Mouse (Mus musculus): Measurements from ENCODE around the gene Cnot4. TPM values are rescaled to one million over a fixed set of nuclear protein-coding genes. Genes with fewer than 3 reads are reported as not detected.

Cnot4 gene
- polyA plus RNA-seq, 1 experiment from 2014 or later, result 21.6 TPM

DNA sequence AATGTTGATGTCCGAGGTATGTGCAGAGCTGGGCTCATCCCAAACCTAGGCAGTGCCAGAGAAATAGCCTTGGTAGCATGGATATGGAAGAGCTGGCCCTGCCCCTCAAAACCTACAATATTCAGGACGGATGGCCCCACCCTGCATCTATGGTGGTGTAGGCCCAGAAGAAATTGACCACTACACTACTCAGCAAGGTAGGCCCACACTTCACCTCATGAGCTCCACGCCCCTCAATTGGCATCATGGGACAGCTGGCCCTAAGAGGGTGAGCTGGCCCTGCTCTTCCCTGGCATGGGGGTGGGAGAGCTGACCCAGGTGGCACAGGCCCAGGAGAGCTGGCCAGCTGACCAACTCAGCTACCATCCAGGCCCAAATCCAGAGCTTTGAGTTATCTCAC is 48.6 kb downstream of the Cnot4 start:
- Histone ChIP-seq H3K9ac (ENCODE audit: low read length) (no peak overlapping the region), H3K4me2 (ENCODE audit: low read depth, low read length) (no peak overlapping the region), H3K36me3 (ENCODE audit: control insufficient read depth, insufficient read depth, low read length) (no peaks in the 10 kb centered on the region), H3K27me3 (ENCODE audit: control insufficient read depth, insufficient read depth, low read length) (no peaks in the 10 kb centered on the region), H3K4me3 (replicated peaks; ENCODE audit: low read length) (no peak overlapping the region), H3K27ac (ENCODE audit: low read length) (no peak overlapping the region), H3K4me1 (ENCODE audit: control insufficient read depth, insufficient read depth, low read length) (no peaks in the 10 kb centered on the region), H3K9me3 (replicated peaks; ENCODE audit: control insufficient read depth, low read length) (no peaks in the 10 kb centered on the region)
- WGBS, result 89% methylated on average over 3 of the region's 3 CpGs
- ATAC-seq (ENCODE audit: insufficient read depth, low FRiP score), result no peak

DNA sequence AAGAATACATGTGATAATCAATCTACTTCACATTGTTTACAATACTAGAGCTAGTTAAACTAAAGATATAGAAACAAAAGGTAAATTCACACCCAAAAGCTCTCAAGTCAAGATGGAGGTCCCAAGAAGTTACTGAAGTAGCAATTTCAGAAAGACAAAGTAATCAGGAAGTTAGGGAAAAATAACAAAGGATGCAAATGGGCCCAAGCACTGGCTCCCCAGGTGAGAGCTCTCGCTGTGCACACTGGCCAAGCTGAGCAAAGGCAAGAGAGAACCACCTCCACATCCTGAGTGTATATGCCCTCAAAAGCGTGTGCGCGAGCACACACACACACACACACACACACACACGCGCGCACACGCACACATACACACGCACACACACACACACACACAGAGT is 58.4 kb downstream of the Cnot4 start:
- H3K4me3 ChIP-seq (replicated peaks; ENCODE audit: low read length), result no peak overlapping the region
- no peaks in the 10 kb centered on the region for H3K9me3 ChIP-seq (replicated peaks; ENCODE audit: control insufficient read depth, low read length)
- H3K4me2 ChIP-seq (ENCODE audit: low read depth, low read length), result no peak overlapping the region
- H3K36me3 ChIP-seq (ENCODE audit: control insufficient read depth, insufficient read depth, low read length), result peaks cover 7% of the 10 kb centered on the region; the same call in 1 of the 2 replicates
- H3K9ac ChIP-seq (ENCODE audit: low read length), result no peak overlapping the region
- no peak overlapping the region for H3K27ac ChIP-seq (ENCODE audit: low read length)
- H3K27me3 ChIP-seq (ENCODE audit: control insufficient read depth, insufficient read depth, low read length), result no peaks in the 10 kb centered on the region
- H3K4me1 ChIP-seq (ENCODE audit: control insufficient read depth, insufficient read depth, low read length), result no peaks in the 10 kb centered on the region
- 98% methylated on average over 9 of the region's 9 CpGs for WGBS
- no peak for ATAC-seq (ENCODE audit: insufficient read depth, low FRiP score)

- H3K4me2 ChIP-seq (ENCODE audit: low read depth, low read length), result no peak overlapping the region
- H3K36me3 ChIP-seq (ENCODE audit: control insufficient read depth, insufficient read depth, low read length), result peaks cover 7% of the 10 kb centered on the region; the same call in 1 of the 2 replicates
- WGBS, result 71% methylated on average over 3 of the region's 3 CpGs
These were observed 62.3 kb downstream of the Cnot4 start for GRCm38 (mm10) chr6:35071261-35071660.

DNA sequence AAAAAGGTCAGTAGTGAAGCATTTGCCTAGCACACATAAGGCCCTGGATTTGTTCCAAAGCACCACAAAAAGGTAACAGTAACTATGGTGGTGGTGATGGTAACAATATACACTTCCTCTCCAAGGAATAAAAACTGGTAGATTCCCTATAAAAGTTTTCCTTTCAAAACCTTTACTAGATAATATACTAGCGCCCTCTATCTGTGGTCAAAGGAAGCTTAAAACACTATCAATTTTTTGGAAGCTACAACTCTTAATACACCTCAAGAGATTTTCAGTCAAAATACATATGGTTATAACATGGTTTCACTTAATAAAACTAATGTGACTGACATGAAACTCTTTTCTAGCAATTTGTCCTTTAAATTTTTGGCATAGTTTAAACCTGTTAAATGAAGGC is 71.1 kb downstream of the Cnot4 start:
- Histone ChIP-seq H3K4me3 (replicated peaks; ENCODE audit: low read length) (no peak overlapping the region), H3K4me2 (ENCODE audit: low read depth, low read length) (no peak overlapping the region), H3K27ac (ENCODE audit: low read length) (no peak overlapping the region), H3K4me1 (ENCODE audit: control insufficient read depth, insufficient read depth, low read length) (no peaks in the 10 kb centered on the region), H3K27me3 (ENCODE audit: control insufficient read depth, insufficient read depth, low read length) (no peaks in the 10 kb centered on the region), H3K9me3 (replicated peaks; ENCODE audit: control insufficient read depth, low read length) (no peaks in the 10 kb centered on the region), H3K36me3 (ENCODE audit: control insufficient read depth, insufficient read depth, low read length) (peaks cover 5% of the 10 kb centered on the region; the same call in 1 of the 2 replicates), H3K9ac (ENCODE audit: low read length) (no peak overlapping the region)
- 20% methylated on average over 1 of the region's 1 CpGs for WGBS
- no peak for ATAC-seq (ENCODE audit: insufficient read depth, low FRiP score)

More at GRCm38 (mm10) chr6:35071261-35071660, 62.3 kb downstream of the Cnot4 start:
- Histone ChIP-seq H3K27me3 (ENCODE audit: control insufficient read depth, insufficient read depth, low read length) (no peaks in the 10 kb centered on the region), H3K9me3 (replicated peaks; ENCODE audit: control insufficient read depth, low read length) (no peaks in the 10 kb centered on the region), H3K4me3 (replicated peaks; ENCODE audit: low read length) (no peak overlapping the region), H3K27ac (ENCODE audit: low read length) (no peak overlapping the region), H3K9ac (ENCODE audit: low read length) (no peak overlapping the region), H3K4me1 (ENCODE audit: control insufficient read depth, insufficient read depth, low read length) (no peaks in the 10 kb centered on the region)
- ATAC-seq (ENCODE audit: insufficient read depth, low FRiP score), result no peak

- H3K36me3 ChIP-seq (ENCODE audit: control insufficient read depth, insufficient read depth, low read length), result no peaks in the 10 kb centered on the region
These were observed 90.4 kb downstream of the Cnot4 start for GRCm38 (mm10) chr6:35043127-35043526.

GRCm38 (mm10) chr6:35033341-35033740 is 100.2 kb downstream of the Cnot4 start:
- H3K9ac ChIP-seq (ENCODE audit: low read length), result no peak overlapping the region
- ATAC-seq (ENCODE audit: insufficient read depth, low FRiP score), result no peak
- H3K36me3 ChIP-seq (ENCODE audit: control insufficient read depth, insufficient read depth, low read length), result no peaks in the 10 kb centered on the region

More at GRCm38 (mm10) chr6:35043127-35043526, 90.4 kb downstream of the Cnot4 start:
- Histone ChIP-seq H3K4me2 (ENCODE audit: low read depth, low read length) (no peak overlapping the region), H3K27me3 (ENCODE audit: control insufficient read depth, insufficient read depth, low read length) (no peaks in the 10 kb centered on the region), H3K4me1 (ENCODE audit: control insufficient read depth, insufficient read depth, low read length) (no peaks in the 10 kb centered on the region), H3K27ac (ENCODE audit: low read length) (no peak overlapping the region), H3K9ac (ENCODE audit: low read length) (no peak overlapping the region), H3K4me3 (replicated peaks; ENCODE audit: low read length) (no peak overlapping the region), H3K9me3 (replicated peaks; ENCODE audit: control insufficient read depth, low read length) (no peaks in the 10 kb centered on the region)
- ATAC-seq (ENCODE audit: insufficient read depth, low FRiP score), result no peak
- 92% methylated on average over 1 of the region's 1 CpGs for WGBS

GRCm38 (mm10) chr6:35032704-35033103 is 100.8 kb downstream of the Cnot4 start:
- peaks cover under 1% of the 10 kb centered on the region; the same call in 1 of the 2 replicates for H3K4me1 ChIP-seq (ENCODE audit: control insufficient read depth, insufficient read depth, low read length)
- H3K36me3 ChIP-seq (ENCODE audit: control insufficient read depth, insufficient read depth, low read length), result no peaks in the 10 kb centered on the region
- no peak overlapping the region for H3K4me2 ChIP-seq (ENCODE audit: low read depth, low read length)
- WGBS, result 67% methylated on average over 2 of the region's 2 CpGs
- no peak for ATAC-seq (ENCODE audit: insufficient read depth, low FRiP score)
- no peak overlapping the region for H3K27ac ChIP-seq (ENCODE audit: low read length)
- no peaks in the 10 kb centered on the region for H3K27me3 ChIP-seq (ENCODE audit: control insufficient read depth, insufficient read depth, low read length)
- no peaks in the 10 kb centered on the region for H3K9me3 ChIP-seq (replicated peaks; ENCODE audit: control insufficient read depth, low read length)
- H3K9ac ChIP-seq (ENCODE audit: low read length), result no peak overlapping the region
- H3K4me3 ChIP-seq (replicated peaks; ENCODE audit: low read length), result no peak overlapping the region

More at GRCm38 (mm10) chr6:35033341-35033740, 100.2 kb downstream of the Cnot4 start:
- Histone ChIP-seq H3K4me2 (ENCODE audit: low read depth, low read length) (no peak overlapping the region), H3K27me3 (ENCODE audit: control insufficient read depth, insufficient read depth, low read length) (no peaks in the 10 kb centered on the region), H3K4me3 (replicated peaks; ENCODE audit: low read length) (no peak overlapping the region), H3K4me1 (ENCODE audit: control insufficient read depth, insufficient read depth, low read length) (no peaks in the 10 kb centered on the region), H3K27ac (ENCODE audit: low read length) (no peak overlapping the region), H3K9me3 (replicated peaks; ENCODE audit: control insufficient read depth, low read length) (no peaks in the 10 kb centered on the region)
- WGBS, result 91% methylated on average over 11 of the region's 11 CpGs

DNA sequence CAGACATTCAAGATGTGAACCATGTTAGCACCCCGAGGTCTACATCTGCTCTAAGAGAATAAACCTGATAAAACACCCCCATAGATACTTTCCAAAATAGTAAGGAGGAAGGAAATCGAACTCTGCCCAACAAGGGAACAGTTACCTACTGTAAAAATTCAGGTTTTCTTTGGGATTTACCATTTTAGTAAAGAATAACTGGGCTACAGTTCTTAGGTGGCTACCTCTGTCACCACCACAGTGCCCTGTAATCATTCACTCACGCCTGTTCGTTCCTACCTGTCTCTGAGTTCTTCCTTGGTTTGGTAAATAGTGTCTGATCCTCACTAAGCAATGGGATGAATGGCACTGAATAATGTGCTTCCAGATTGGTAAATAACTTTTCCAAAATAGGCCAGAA is 102.7 kb downstream of the Cnot4 start:
- Histone ChIP-seq H3K4me1 (ENCODE audit: control insufficient read depth, insufficient read depth, low read length) (peaks cover 9% of the 10 kb centered on the region; the same call in 1 of the 2 replicates), H3K9me3 (replicated peaks; ENCODE audit: control insufficient read depth, low read length) (no peaks in the 10 kb centered on the region), H3K9ac (ENCODE audit: low read length) (no peak overlapping the region), H3K36me3 (ENCODE audit: control insufficient read depth, insufficient read depth, low read length) (no peaks in the 10 kb centered on the region), H3K27me3 (ENCODE audit: control insufficient read depth, insufficient read depth, low read length) (no peaks in the 10 kb centered on the region), H3K4me3 (replicated peaks; ENCODE audit: low read length) (no peak overlapping the region), H3K4me2 (ENCODE audit: low read depth, low read length) (no peak overlapping the region), H3K27ac (ENCODE audit: low read length) (no peak overlapping the region)
- ATAC-seq (ENCODE audit: insufficient read depth, low FRiP score), result no peak
- 87% methylated on average over 4 of the region's 4 CpGs for WGBS

DNA sequence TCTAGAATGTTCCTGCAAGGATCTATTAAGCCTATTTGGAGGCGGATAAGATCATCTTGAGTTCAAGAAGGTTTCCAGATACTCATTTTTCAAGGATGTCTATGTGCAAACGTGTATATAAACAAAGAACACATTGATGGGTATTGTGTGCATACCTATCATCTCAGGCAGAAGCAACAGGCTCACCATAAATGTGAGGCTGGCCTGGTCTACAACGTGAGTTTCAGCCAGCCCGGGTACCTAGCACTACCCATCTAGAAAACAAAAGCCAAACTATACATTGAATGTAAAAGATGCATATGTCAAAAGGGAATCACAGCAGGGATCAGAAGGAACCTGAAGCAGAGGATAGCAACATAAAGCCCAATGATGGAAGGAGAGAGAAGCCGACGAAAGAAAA is 103.3 kb downstream of the Cnot4 start:
- no peaks in the 10 kb centered on the region for H3K9me3 ChIP-seq (replicated peaks; ENCODE audit: control insufficient read depth, low read length)
- H3K27ac ChIP-seq (ENCODE audit: low read length), result no peak overlapping the region
- no peak for ATAC-seq (ENCODE audit: insufficient read depth, low FRiP score)
- H3K4me3 ChIP-seq (replicated peaks; ENCODE audit: low read length), result no peak overlapping the region
- H3K27me3 ChIP-seq (ENCODE audit: control insufficient read depth, insufficient read depth, low read length), result no peaks in the 10 kb centered on the region
- 71% methylated on average over 6 of the region's 6 CpGs for WGBS
- no peak overlapping the region for H3K4me2 ChIP-seq (ENCODE audit: low read depth, low read length)
- H3K4me1 ChIP-seq (ENCODE audit: control insufficient read depth, insufficient read depth, low read length), result peaks cover 9% of the 10 kb centered on the region; the same call in 1 of the 2 replicates
- H3K9ac ChIP-seq (ENCODE audit: low read length), result no peak overlapping the region
- H3K36me3 ChIP-seq (ENCODE audit: control insufficient read depth, insufficient read depth, low read length), result no peaks in the 10 kb centered on the region
